Mouse (Mus musculus) megakaryocyte, embryonic 14.5 days (primary cell): ENCODE measurements around the gene Adam29.

ENCODE experiments used
- FLI1 ChIP-seq: IDR thresholded peaks from 2 replicates; pipeline ENCODE4 v1.6.1; 2012; ENCODE audit warnings: low read length, inconsistent platforms, mixed read lengths
- GATA1 ChIP-seq: IDR thresholded peaks from 3 replicates; pipeline ENCODE4 v1.6.1; 2012; ENCODE audit warnings: mixed read lengths, low read length, inconsistent platforms, borderline replicate concordance

DNA sequence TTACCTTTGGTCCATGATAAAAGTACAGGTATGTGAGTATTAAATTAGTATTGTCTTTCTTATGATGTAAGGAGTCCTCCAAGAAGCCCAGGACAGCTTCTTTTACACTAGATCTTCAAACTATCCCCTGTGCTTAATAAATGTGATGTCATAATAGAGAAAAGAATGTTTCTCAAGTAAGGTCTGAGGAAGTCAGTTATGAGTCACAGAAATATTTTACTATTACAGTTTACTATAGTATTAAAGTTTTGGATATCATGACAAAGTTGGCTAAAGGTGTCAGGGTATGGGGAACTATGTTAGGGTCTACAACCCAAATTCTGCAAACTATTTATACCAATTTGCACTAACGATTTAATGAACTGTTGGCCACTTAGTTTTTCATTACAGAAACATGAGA, at the start of gene Adam29:
- TF ChIP-seq GATA1 (no peak), FLI1 (no peak)
